Mouse (Mus musculus) hindlimb bud, embryonic 11.5 days (tissue): Measurements from ENCODE around the gene Siva1.

Experiments used
- DNase-seq: peaks from one replicate; pipeline ENCODE4 v3.0.0-alpha.2; 2012; ENCODE audit warnings: low read depth, low spot score; ENCODE audit errors: extremely low spot score

Gene Siva1

GRCm38 (mm10) chr12:112644180-112644854 is at the start of gene Siva1:
Siva1 (plus strand) TSS chr12:112644679.
- DNase-seq, result peak; percentile 89

GRCm38 (mm10) chr12:112594989-112595388 is 49.5 kb upstream of the Siva1 start:
- DNase-seq, result no peak

GRCm38 (mm10) chr12:112595626-112596025 is 48.9 kb upstream of the Siva1 start:
- no peak for DNase-seq

GRCm38 (mm10) chr12:112596454-112596853 is 48.0 kb upstream of the Siva1 start:
- no peak for DNase-seq

- DNase-seq, result no peak
Observed at GRCm38 (mm10) chr12:112596891-112597500, 47.5 kb upstream of the Siva1 start.

- no peak for DNase-seq
Observed at GRCm38 (mm10) chr12:112597618-112598017, 46.9 kb upstream of the Siva1 start.

- no peak for DNase-seq
Observed at GRCm38 (mm10) chr12:112599198-112599597, 45.3 kb upstream of the Siva1 start.

- no peak for DNase-seq
Observed at GRCm38 (mm10) chr12:112599942-112600611, 44.4 kb upstream of the Siva1 start.

- no peak for DNase-seq
Observed at GRCm38 (mm10) chr12:112604022-112604421, 40.5 kb upstream of the Siva1 start.

GRCm38 (mm10) chr12:112604709-112605649 is 39.5 kb upstream of the Siva1 start:
- no peak for DNase-seq

- DNase-seq, result no peak
Observed at GRCm38 (mm10) chr12:112605766-112606165, 38.7 kb upstream of the Siva1 start.

- DNase-seq, result no peak
Observed at GRCm38 (mm10) chr12:112606998-112607397, 37.5 kb upstream of the Siva1 start.

- no peak for DNase-seq
Observed at GRCm38 (mm10) chr12:112609031-112609430, 35.4 kb upstream of the Siva1 start.

- no peak for DNase-seq
Observed at GRCm38 (mm10) chr12:112616668-112617067, 27.8 kb upstream of the Siva1 start.

GRCm38 (mm10) chr12:112617184-112617583 is 27.3 kb upstream of the Siva1 start:
- DNase-seq, result no peak

GRCm38 (mm10) chr12:112617898-112618380 is 26.5 kb upstream of the Siva1 start:
- DNase-seq, result no peak

GRCm38 (mm10) chr12:112618981-112619685 is 25.3 kb upstream of the Siva1 start:
- DNase-seq, result no peak

GRCm38 (mm10) chr12:112619686-112620353 is 24.7 kb upstream of the Siva1 start, which contains the start of gene Adssl1:
Adssl1 (plus strand) TSS chr12:112620045.
- DNase-seq, result no peak

- DNase-seq, result no peak
Observed at GRCm38 (mm10) chr12:112620354-112621061, 24.0 kb upstream of the Siva1 start.
